Mouse (Mus musculus) heart, embryonic 10.5 days (tissue): ENCODE data around the gene Itpkc. TPM values are rescaled to one million over a fixed set of nuclear protein-coding genes. Genes with fewer than 3 reads are reported as not detected.
A peak's percentile ranks its signal among the peaks of the same experiment; 100 is the strongest.

ENCODE experiments used
- DNase-seq: peaks from one replicate; pipeline ENCODE4 v3.0.0-alpha.2; 2017; ENCODE audit warnings: low spot score
- H3K27ac ChIP-seq: fragments of 300-500 bp; sonication (generic); 2 replicates; pipeline ENCODE4 v1.5.1; 2016; ENCODE audit warnings: mild to moderate bottlenecking
- H3K27me3 ChIP-seq: fragments of 300-500 bp; sonication (generic); 2 replicates; pipeline ENCODE4 v1.6.1; 2016; ENCODE audit warnings: mild to moderate bottlenecking; ENCODE audit not compliant: poor library complexity, insufficient read depth, severe bottlenecking
- H3K36me3 ChIP-seq: fragments of 300-500 bp; sonication (generic); 2 replicates; pipeline ENCODE4 v1.6.1; 2016; ENCODE audit warnings: mild to moderate bottlenecking, moderate library complexity
- H3K4me1 ChIP-seq: fragments of 300-500 bp; sonication (generic); 2 replicates; pipeline ENCODE4 v1.6.1; 2016; ENCODE audit warnings: mild to moderate bottlenecking
- H3K4me3 ChIP-seq: fragments of 300-500 bp; sonication (generic); 2 replicates; pipeline ENCODE4 v1.5.1; 2016; ENCODE audit warnings: mild to moderate bottlenecking, moderate library complexity
- H3K9me3 ChIP-seq: fragments of 300-500 bp; sonication (generic); 2 replicates; pipeline ENCODE4 v1.6.1; 2016; ENCODE audit warnings: mild to moderate bottlenecking, moderate library complexity
- WGBS: fragments of 180-500 bp; shearing (Covaris S2); methylation state at CpG from one replicate; pipeline ENCODE4 v1.1.7; 2016; 5-methylcytosine and 5-hydroxymethylcytosine counted together
- polyA plus RNA-seq: library from polyadenylated mRNA; unstranded; fragments of >200 nt; fragmentation: Nextera tagmentation; extraction: Ambion mirVana; gene quantifications from 2 replicates; pipeline ENCODE4 v1.2.1, GENCODE M21; 2016

The Itpkc gene
- polyA plus RNA-seq, 1 experiment from 2014 or later = 5.0 TPM

DNA sequence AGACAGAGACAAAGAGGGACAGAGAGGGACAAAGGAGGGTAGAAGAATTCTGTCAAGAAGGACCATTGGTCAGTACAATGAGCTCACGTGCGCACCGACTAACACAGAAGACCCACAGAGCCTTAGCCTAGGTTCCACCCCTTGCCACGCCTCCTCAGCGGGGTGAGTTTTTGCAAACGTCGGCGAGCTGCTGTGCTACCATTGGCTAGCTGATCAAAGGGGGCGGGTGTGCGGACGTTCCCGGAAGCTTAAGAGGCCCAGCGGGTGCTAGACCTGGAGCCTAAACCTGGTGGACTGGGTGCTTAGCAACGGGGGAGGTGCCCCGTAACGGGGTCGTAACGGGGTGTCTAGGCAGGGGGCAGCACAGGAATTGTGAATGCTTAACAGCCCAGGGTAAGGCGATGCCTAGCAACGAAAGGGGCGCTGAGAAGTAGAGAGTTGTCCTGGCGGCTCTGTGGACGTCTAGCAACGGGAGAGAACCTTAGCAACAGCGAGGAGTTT, 4.4 kb upstream of the Itpkc start, which contains the start of gene Coq8b:
TSS of gene Coq8b (plus strand) at position 243 of the 501 bp plus-strand sequence.
- peak within 1 kb of the TSS; percentile 65 for H3K4me3 ChIP-seq
- H3K27ac ChIP-seq = peak within 1 kb of the TSS; percentile 85
- no peaks in the 10 kb centered on the region for H3K9me3 ChIP-seq
- H3K27me3 ChIP-seq = no peaks in the 10 kb centered on the region
- peaks cover 17% of the 10 kb centered on the region for H3K4me1 ChIP-seq
- 0% methylated on average over 25 of the region's 25 CpGs for WGBS
- no peaks in the 10 kb centered on the region for H3K36me3 ChIP-seq
- DNase-seq = peak; percentile 99

DNA sequence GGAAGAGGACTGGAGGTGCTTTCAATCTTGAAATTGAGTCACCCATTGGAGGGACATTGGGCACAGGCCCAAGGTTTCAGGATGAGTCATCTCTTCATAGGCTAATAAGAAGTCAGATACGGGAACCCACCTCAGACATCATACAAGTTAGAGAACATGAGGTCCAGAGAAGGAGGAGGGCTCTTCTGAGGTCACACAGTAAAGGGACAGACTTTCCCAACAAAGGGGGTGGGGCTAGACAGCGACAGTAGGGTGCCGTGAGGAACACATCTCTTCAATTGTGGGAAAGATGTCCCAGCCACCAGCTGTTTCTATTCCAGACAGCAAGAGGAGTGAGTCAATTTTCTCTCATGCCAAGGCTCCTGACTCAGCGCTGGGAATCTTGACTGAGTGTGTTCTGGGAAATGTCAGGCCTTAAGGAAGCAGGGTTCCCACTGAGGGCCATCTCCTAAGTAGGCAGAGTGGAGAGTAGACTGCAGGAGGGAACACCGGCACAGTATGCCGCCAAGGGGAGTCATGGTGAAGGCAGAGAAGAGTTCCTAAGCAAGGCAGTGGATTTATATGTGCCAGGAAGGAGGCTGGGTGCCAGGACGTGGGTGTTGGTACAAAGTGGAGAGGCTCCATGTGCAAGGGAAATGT, 3.4 kb upstream of the Itpkc start:
- Histone ChIP-seq H3K36me3 (no peaks in the 10 kb centered on the region), H3K27ac (no peak overlapping the region), H3K9me3 (no peaks in the 10 kb centered on the region), H3K27me3 (no peaks in the 10 kb centered on the region), H3K4me3 (no peak overlapping the region), H3K4me1 (peaks cover 28% of the 10 kb centered on the region)
- 73% methylated on average over 7 of the region's 7 CpGs for WGBS
- DNase-seq = no peak

DNA sequence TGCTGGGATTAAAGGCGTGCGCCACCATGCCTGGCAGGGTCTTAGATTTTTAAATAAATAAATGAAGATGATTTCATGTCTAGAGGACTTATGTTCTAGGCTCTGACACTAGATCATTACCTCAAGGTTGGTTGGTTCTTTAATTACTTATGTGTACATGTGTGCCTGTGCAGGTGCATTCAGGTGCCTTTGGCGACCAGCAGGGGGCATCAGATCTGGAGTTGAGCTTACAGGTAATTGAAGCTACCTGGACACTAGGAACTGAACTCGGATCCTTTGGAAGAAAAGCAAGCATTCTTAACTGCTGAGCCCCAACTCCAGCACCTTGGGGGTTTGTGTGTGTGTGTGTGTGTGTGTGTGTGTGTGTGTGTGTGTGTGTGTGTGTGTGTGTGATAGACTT, 2.3 kb upstream of the Itpkc start:
- Histone ChIP-seq H3K4me1 (peaks cover 38% of the 10 kb centered on the region), H3K36me3 (no peaks in the 10 kb centered on the region), H3K27ac (no peak overlapping the region), H3K4me3 (no peak overlapping the region), H3K9me3 (no peaks in the 10 kb centered on the region), H3K27me3 (no peaks in the 10 kb centered on the region)
- DNase-seq = no peak
- WGBS = 75% methylated on average over 4 of the region's 4 CpGs

DNA sequence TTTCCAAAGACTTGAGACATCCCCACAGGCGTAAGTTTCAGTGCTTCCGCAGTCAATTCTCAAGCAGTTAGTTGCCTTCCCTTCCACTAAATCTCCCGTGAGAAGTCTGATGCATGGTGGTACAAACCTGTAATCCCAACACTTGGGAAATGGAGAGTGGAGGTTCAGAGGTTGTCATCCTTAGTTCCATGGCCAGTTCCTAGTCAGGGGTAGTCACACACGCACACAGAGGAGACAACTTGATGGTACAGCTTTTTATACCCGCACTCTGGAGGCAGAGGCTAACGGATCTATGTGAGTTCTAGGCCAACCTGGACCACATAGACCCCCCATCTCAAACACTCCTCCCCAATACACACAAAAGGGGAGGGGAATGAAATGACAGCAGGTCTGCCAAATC, 404 bp upstream of the Itpkc start:
- 20% methylated on average over 6 of the region's 6 CpGs for WGBS
- Histone ChIP-seq H3K27ac (peak overlapping the region; percentile 93), H3K4me1 (peaks cover 53% of the 10 kb centered on the region), H3K9me3 (no peaks in the 10 kb centered on the region), H3K36me3 (no peaks in the 10 kb centered on the region), H3K27me3 (no peaks in the 10 kb centered on the region), H3K4me3 (peak overlapping the region; percentile 89)
- DNase-seq = no peak

DNA sequence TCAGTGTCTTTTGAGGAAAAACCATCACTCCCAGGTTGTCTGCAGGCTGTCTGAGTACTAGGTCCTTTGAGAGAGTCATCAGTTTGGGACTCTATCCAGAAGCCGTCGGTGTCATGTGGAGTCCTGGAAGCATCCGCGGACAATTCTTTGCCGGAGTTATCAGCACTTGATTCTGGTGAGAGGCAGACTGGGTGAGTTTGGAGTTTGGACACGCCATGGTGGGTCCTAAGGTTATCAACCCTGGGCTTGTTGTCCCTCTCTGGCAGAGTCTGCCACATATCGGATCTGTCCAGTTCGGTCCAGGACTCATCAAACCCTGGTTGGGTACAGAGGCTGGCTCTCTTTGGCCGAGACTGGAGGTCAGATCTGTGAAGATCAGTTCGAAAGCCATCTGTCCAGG, 785 bp downstream of the Itpkc start:
- Histone ChIP-seq H3K9me3 (no peaks in the 10 kb centered on the region), H3K27me3 (no peaks in the 10 kb centered on the region), H3K27ac (peak overlapping the region; percentile 93), H3K4me1 (peaks cover 46% of the 10 kb centered on the region), H3K4me3 (peak overlapping the region; percentile 89), H3K36me3 (0 out of 2 replicates have a peak, but pooled peaks cover 5% of the 10 kb centered on the region)
- 2% methylated on average over 10 of the region's 10 CpGs for WGBS
- no peak for DNase-seq

DNA sequence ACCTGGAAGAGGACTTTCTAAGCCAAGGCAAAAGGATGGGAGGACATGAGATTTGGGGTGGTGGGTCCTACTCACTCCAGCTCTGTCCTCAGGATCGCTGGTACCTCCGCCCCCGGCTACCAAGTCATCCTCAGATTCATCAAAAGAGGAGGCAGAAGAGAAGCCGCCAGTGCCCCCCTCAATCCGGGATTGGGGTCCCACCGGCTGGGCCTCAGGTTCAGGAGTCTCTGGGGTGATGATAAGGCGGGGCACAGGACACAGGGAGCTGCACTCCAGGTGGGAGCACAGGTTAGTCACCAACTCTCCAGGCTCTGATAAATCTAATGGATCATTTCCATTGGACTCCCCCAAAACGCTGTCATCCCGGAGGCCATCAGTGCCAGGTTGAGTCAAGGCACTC, 1.2 kb downstream of the Itpkc start:
- Histone ChIP-seq H3K27me3 (no peaks in the 10 kb centered on the region), H3K27ac (no peak overlapping the region), H3K9me3 (no peaks in the 10 kb centered on the region), H3K4me3 (peak overlapping the region; percentile 89), H3K4me1 (peaks cover 43% of the 10 kb centered on the region), H3K36me3 (0 out of 2 replicates have a peak, but pooled peaks cover 5% of the 10 kb centered on the region)
- DNase-seq = no peak
- WGBS = 31% methylated on average over 9 of the region's 9 CpGs

DNA sequence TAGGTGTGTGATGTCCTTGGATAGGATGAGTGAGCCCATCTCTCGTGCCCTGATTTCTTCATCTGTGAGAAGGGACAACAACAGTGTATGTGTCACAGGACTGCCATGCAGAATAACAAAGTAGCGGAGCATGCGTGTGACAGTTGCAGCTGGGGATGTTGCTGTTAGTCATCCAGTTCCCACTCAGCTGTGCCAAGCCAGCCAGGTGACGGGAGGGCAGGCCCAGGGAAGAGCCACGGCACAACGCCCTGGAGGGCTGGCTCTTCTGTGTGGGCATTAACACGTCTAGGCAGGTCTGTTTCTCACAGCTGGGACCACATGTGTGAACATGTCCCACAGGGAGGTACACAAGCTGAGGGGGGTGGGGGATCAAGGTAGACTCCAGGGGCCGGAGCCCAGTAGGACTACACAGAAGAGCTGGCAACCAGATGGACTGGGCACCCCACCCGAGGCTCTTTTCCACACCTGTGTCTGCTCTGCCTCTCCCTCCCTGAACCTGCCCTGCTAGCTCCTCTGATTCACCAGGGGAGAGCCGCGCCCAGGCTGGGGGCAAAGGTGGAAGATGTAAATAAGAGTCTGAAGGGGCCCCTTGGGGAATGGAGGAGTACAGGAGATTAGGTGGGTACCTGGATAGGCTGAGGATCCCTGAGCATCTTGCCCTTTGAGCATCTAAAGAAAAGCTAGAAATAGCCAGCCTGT, 3.4 kb downstream of the Itpkc start:
- no peaks in the 10 kb centered on the region for H3K27me3 ChIP-seq
- peaks cover 7% of the 10 kb centered on the region; the same call in 1 of the 2 replicates for H3K36me3 ChIP-seq
- no peaks in the 10 kb centered on the region for H3K9me3 ChIP-seq
- 0 out of 2 replicates have a peak overlapping the region, but pooled peaks have one; percentile 5 for H3K4me3 ChIP-seq
- H3K27ac ChIP-seq = no peak overlapping the region
- peaks cover 43% of the 10 kb centered on the region for H3K4me1 ChIP-seq
- no peak for DNase-seq
- WGBS = 83% methylated on average over 11 of the region's 11 CpGs

DNA sequence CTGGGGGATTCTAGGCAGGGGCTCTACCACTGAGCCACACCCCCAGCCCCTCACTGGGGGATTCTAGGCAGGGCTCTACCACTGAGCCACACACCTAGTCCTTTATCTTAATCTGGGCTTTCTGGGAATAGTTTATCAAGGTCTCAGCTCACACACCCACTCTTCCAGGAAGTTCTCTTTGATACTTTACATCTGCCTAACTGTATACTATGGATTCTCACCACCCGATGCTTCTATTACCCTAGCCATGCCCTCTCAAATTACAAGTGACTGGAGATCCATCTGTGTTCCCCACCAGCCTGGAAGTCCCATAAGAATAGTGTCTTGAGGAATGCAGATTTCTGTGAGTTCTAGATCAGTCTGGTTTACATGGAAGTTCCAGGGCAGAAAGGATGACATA, 5.9 kb downstream of the Itpkc start:
- Histone ChIP-seq H3K27me3 (no peaks in the 10 kb centered on the region), H3K27ac (no peak overlapping the region), H3K4me1 (peaks cover 34% of the 10 kb centered on the region), H3K9me3 (no peaks in the 10 kb centered on the region), H3K36me3 (peaks cover 26% of the 10 kb centered on the region), H3K4me3 (no peak overlapping the region)
- WGBS = 69% methylated on average over 1 of the region's 1 CpGs
- no peak for DNase-seq

DNA sequence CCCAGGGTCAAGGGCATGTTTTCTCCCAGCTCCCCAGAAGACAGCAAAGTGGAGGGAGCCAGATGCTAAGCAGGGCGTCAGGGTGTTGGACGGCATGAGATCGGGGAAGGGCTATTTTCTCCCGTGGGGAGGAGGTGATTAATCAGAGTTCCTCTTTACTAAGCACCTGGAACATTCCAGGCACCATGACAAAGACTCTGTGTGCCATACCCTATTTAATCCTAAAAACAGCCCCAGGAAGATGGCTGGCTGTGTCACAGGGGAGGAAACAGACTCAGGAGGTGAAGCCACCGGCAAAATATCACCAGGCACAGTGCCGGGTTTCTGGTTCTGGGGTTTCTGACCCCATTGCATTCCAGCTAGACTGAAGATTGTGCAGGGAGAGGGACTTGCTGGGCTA, 6.5 kb downstream of the Itpkc start:
- H3K9me3 ChIP-seq = no peaks in the 10 kb centered on the region
- H3K4me1 ChIP-seq = peaks cover 28% of the 10 kb centered on the region
- no peaks in the 10 kb centered on the region for H3K27me3 ChIP-seq
- WGBS = 78% methylated on average over 6 of the region's 6 CpGs
- DNase-seq = no peak
- H3K27ac ChIP-seq = no peak overlapping the region
- H3K4me3 ChIP-seq = no peak overlapping the region
- peaks cover 31% of the 10 kb centered on the region for H3K36me3 ChIP-seq

DNA sequence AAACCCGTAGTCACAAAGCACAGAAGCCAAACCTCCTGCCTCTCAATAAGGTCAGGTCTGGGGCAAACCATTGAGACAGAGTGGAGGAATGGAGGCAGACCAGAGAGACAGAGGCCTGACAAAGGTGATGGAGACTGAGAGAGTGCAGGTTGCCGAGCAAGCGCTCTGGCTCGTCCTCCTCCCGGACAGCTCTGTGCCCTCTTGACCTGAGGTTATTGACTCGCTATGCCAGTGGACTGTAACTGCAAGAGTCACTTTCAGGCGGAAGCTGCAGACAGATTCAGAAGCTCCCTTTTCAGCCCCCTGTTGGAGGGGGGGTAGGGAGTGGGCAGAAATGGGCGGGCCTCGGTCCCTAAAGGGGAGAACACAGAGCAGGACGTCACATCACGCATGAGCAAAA, 8.5 kb downstream of the Itpkc start:
- no peak overlapping the region for H3K27ac ChIP-seq
- peaks cover 8% of the 10 kb centered on the region for H3K4me1 ChIP-seq
- 78% methylated on average over 11 of the region's 11 CpGs for WGBS
- no peaks in the 10 kb centered on the region for H3K27me3 ChIP-seq
- peaks cover 35% of the 10 kb centered on the region for H3K36me3 ChIP-seq
- no peak overlapping the region for H3K4me3 ChIP-seq
- DNase-seq = no peak
- H3K9me3 ChIP-seq = no peaks in the 10 kb centered on the region

DNA sequence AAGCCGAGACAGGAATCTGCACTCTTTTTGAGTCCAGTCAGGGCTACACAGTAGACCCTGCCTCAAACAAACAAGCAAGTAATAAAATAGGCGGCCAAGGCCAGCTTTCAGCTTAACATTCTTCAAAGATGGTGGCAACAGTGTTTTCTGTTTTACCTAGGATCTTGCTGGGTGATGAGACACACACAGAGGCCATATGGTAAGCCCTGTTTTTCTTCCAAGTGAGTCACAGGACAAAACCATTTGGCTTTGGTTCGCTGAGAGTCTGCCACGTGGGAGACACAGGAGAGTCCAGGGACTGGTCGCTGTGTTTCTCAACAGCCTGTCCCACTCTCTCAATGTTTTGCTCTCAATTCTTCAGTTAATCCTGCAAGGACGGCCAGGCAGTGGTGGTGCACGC, 9.9 kb downstream of the Itpkc start:
- H3K27me3 ChIP-seq = no peaks in the 10 kb centered on the region
- H3K36me3 ChIP-seq = peaks cover 44% of the 10 kb centered on the region
- H3K27ac ChIP-seq = no peak overlapping the region
- no peaks in the 10 kb centered on the region for H3K4me1 ChIP-seq
- H3K9me3 ChIP-seq = no peaks in the 10 kb centered on the region
- no peak overlapping the region for H3K4me3 ChIP-seq
- WGBS = 82% methylated on average over 7 of the region's 7 CpGs
- no peak for DNase-seq

DNA sequence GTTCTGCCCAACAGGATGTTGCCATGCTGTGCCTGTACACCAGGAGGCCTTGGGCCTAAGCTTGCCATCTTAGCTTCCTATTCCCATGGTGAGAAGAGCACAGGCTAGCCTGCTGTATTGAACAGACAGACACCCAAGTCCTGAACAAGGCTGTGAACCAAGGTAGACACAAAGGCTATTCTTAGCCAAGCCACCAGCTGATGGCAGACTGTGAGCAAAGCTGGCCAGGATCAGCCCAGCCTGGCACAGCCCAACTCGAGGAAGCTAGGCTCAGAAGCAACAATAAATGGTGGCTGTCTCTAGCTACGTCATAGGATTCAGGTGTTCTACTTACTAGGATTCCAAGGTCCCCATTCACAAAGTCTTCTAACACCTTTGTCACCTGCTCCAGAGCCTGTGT, 15.8 kb downstream of the Itpkc start:
- Histone ChIP-seq H3K4me3 (no peak overlapping the region), H3K9me3 (no peaks in the 10 kb centered on the region), H3K36me3 (peaks cover 67% of the 10 kb centered on the region), H3K27ac (no peak overlapping the region), H3K4me1 (no peaks in the 10 kb centered on the region), H3K27me3 (no peaks in the 10 kb centered on the region)
- 73% methylated on average over 2 of the region's 2 CpGs for WGBS
- no peak for DNase-seq

DNA sequence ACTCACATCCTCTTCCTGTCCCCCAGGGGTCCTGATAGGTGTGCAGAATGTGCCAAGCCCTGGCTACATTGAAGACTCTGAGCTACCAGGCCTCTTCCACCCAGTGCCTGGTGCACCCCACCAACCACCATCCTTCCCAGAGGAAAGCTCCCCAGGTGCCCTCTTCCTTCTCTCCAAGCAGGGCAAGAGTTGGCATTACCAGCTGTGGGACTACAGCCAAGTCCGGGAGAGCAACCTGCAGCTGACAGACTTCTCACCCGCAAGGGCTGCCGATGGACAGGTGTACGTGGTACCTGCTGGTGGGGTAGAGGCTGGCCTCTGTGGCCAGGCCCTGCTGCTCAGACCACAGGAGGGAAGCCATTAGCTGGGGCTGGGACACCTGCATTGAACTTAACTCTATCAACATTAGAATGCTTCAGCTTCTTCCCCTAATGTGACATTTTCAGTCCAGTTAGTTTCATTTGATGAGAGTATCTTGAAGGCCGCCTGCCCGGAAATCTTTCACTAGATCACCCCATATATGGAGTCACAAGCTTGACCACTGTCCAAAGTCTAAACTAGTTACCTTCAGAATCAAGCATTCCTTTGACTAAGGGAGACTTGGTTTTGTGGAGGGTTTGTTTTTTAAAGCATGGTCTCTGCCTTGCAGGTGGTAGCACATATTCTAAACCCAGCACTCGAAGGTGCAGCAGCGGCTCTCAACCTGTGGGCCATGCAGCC, 24.6 kb downstream of the Itpkc start:
- H3K27me3 ChIP-seq = no peaks in the 10 kb centered on the region
- no peak overlapping the region for H3K4me3 ChIP-seq
- no peaks in the 10 kb centered on the region for H3K4me1 ChIP-seq
- DNase-seq = no peak
- peaks cover 57% of the 10 kb centered on the region for H3K36me3 ChIP-seq
- WGBS = 88% methylated on average over 8 of the region's 8 CpGs
- no peaks in the 10 kb centered on the region for H3K9me3 ChIP-seq
- H3K27ac ChIP-seq = no peak overlapping the region
